Mouse (Mus musculus): ENCODE measurements around the gene Nat10.

The Nat10 gene

DNA sequence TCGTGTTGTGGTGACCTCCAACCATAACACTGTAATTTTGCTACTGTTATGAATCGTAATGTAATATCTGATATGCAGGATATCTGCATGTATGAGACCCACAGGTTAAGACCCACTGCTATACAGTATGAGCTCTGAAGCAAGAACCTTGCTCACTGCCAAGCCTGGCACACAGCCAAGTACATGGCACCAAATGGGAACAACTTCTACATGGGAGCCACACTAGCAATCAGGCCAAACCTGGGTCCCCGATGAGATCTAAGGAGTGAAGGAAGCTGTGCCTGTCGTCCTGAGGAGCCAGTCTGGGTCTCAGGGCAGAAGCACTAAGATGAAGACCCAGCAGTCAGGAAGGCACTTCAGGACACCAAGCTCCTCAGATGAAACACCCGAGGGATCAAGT lies 15.6 kb downstream of the Nat10 start:
- peak; percentile 25 for DNase-seq (ENCODE audit: low spot score)

DNA sequence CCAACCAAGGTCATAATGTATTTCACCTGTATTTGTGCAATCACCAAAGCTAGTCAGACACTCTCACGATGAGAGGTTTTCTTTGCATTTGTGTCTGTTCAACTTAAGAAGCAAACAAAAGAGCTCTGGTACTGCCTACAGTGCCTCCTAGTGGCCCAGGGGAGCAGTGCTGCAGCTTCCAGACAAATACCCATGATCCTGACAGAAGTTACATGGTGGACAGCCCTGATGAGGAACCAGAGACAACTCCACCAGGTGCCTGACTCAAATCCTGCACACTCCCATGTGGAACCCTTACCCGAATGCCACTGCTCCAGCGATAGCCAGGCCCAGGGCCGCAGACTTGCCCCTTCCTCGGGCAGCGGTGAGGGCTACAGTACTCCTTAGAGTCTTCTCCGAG lies 17.1 kb downstream of the Nat10 start:
- peak; percentile 60 for DNase-seq (ENCODE audit: low spot score)

DNA sequence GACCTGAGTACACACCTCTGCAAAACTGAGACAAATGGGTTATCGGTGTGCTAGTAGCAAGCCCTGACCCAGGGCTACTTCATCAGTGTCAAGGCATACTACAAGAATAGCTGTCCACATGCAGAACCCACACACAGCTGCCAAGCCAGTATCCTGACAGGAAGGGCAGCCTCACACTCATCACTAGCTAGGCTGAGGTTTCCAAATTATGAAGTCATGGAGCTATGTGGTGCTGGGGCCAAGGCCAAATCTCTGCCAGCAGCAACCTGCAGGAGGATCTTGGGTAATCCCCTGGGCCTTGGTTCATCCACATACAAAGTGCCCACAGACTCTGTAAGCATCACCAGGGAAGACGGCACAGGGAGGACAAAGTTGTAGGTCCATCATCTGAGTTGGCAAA lies 17.5 kb downstream of the Nat10 start:
- DNase-seq (ENCODE audit: low spot score): no peak

DNA sequence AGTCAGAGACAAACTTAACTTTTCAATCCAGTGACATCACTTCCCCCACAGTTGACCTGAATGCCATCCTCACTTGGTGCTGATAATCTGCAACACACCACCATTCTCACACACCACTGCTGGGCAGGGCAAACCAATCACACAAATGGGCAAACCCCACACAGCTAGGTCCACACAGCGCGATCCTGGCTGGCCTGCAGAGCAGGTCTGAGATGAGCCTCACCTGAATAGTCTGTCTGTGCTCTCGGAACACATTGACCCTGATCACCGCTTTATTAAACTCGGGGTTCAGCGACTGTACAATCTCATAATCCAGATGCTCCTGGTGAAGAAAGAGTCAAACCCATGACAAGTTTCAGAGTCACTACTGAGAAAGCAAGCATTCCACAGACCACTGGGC lies 18.2 kb downstream of the Nat10 start:
- no peak for DNase-seq (ENCODE audit: low spot score)

DNA sequence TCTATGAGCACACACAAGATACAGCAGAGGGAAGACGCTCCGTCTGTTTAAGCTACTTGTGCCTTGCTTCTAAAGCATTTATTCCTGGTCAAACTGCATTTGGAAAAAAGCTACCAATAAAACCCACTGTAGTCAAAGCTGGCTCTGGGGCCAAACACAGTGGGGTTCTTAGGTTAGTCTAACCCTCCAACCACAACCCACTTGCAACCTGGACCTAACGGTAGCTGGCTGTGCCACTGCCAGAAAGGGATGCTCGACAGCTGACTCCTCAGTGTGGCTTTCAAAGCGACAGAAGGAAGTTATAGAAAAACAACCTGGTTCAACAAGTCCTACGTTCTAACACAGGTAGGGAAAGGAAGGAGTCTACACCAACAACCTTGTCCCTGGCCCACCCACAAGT lies 29.6 kb downstream of the Nat10 start:
- DNase-seq (ENCODE audit: low spot score): no peak

- DNase-seq (ENCODE audit: low spot score): no peak
Observed at GRCm38 (mm10) chr2:103730999-103731398, 30.1 kb downstream of the Nat10 start.

DNA sequence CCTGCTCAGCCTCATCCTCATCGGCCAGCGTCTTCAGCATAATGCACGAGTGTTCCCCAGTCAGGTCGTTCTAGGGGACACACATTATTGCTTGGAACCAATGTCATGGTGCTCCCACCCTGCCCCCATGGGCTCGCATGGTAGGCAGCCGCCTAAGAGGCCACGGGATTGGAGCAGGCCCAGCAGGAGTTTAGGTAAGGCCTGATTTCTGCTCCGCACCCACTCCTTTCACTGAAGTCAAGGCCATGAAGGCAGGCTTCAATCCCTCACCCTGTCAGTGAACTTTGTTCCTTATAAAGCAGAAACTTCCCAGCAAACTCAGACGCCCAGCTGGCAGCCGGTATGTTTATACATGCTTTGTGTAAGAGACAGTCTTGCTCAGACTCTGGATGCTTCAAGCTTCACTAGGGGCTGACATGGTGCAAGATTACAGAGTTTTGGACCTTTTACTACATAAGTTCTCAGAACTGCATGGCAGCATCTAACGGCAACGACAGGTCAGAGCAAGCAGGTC lies 33.0 kb downstream of the Nat10 start:
- DNase-seq (ENCODE audit: low spot score): no peak

GRCm38 (mm10) chr2:103724521-103724920 lies 36.5 kb downstream of the Nat10 start:
- no peak for DNase-seq (ENCODE audit: low spot score)

GRCm38 (mm10) chr2:103719292-103719646 lies 41.8 kb downstream of the Nat10 start:
- DNase-seq (ENCODE audit: low spot score): no peak

DNA sequence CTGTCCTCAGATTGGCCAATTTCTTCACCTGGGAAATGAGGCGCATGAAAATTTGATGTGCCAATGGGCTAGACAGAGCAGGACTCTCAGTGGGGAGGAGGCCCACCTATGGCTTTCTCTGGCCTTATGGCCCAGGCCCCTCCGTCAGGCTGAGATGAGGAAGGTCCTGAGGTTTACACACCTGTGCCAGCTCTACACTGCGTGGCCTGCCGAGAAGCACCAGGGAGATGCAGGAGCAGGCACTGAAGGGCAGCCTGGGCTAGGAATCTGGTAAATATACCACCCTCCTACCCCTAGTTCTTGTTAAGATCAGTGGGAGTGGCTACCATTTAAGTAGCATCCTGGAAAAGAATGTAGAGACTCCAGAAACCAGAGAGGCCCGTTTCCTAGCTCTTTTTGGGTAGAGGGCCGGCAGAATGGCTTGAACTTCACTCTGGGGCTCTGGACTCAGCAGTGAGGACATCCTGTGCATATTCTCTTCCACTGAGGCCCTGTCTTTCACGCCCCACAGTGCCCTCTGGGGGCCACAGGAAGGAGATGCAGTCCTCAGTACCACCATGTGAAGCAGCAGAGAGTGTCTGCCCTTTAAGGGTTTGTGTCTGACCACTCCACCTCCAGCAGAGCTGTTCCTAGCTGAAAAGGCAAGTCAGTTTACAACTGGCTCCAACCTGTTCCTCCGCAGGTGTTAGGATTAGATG lies 42.3 kb downstream of the Nat10 start:
- peak; percentile 74 for DNase-seq (ENCODE audit: low spot score)

DNA sequence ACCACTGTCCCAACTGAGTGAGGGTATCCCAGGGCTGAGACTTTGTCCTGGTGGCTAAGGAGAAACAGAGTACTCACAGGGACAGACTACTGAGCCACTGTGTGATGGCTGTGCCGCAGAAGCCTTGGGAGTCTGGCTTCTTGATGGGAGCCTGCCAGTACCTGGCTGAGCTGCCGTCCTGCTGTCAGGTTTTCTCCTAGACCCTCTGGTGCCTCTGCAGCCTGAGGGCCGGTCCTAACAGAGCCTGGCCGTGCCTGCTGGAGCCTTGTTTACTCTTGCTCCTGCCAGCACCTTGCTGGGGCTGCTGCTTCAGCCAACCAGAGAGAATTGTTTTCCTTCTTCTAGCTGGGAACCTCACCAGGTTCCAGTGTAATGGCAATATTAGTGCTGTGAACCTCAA lies 46.7 kb downstream of the Nat10 start:
- DNase-seq (ENCODE audit: low spot score): no peak

DNA sequence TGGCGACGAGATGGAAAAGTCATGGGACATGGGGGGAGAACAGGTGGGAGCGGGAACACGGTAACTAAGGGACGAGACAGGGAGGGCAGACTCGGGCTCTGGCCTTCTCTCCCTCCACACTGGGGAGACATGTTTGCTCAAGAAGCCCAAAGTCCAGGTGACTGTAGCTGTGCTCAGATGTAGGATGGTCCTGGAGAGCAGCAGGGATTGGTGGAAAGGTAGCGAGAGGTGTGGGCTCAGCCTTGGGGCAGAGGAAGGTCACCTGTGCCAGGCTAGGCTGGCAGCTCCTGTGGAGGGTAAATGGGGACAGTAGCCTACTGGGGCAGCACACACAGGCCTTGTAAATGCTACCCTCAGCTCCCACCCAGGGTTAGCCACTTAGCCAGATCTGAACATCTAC lies 47.2 kb downstream of the Nat10 start:
- DNase-seq (ENCODE audit: low spot score): no peak

DNA sequence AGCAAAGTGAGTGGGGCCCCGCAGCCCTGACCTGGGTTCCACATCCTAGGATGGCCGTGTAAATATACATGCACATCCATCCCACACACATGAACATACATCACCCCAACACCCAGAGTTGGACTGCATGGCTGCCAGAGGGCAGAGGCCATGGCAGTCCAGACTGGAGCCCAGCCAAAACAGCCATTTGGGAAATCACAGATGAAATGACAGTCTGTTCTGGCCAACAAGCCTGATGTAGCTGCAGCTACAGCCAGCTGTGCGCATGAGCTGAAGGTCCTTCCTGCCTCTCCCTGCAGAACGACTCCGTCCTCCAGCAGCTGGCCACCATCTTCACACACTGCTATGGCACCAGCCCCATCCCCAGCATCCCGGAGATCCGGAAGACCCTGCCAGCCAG lies 50.2 kb downstream of the Nat10 start:
- DNase-seq (ENCODE audit: low spot score): peak; percentile 54

- DNase-seq (ENCODE audit: low spot score): no peak
Observed at GRCm38 (mm10) chr2:103707056-103707776, 53.9 kb downstream of the Nat10 start.

- peak; percentile 96 for DNase-seq (ENCODE audit: low spot score)
Observed at GRCm38 (mm10) chr2:103706226-103706625, 54.8 kb downstream of the Nat10 start.

- no peak for DNase-seq (ENCODE audit: low spot score)
Observed at GRCm38 (mm10) chr2:103705826-103706225, 55.2 kb downstream of the Nat10 start.

- DNase-seq (ENCODE audit: low spot score): no peak
Observed at GRCm38 (mm10) chr2:103703865-103704264, 57.2 kb downstream of the Nat10 start.

- DNase-seq (ENCODE audit: low spot score): no peak
Observed at GRCm38 (mm10) chr2:103703336-103703735, 57.7 kb downstream of the Nat10 start.

DNA sequence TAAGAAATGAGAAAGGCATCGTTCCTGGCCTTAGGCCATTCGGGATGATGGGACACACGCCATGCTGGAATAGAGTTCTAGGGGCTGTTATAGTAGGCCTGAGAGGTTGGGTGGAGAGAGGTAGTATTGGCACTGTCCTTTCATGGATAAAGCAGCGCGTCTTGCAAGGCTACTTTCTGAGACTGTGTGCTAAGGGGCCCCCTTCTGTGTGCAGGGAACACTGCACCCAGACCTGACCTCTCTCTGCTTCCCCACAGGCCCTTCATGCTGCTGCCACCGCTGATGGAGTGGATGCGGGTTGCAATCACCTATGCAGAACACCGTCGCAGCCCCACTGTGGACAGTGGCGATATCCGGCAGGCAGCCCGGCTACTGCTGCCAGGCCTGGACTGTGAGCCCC lies 60.6 kb downstream of the Nat10 start:
- DNase-seq (ENCODE audit: low spot score): no peak

- DNase-seq (ENCODE audit: low spot score): no peak
Observed at GRCm38 (mm10) chr2:103696177-103696576, 64.9 kb downstream of the Nat10 start.

DNA sequence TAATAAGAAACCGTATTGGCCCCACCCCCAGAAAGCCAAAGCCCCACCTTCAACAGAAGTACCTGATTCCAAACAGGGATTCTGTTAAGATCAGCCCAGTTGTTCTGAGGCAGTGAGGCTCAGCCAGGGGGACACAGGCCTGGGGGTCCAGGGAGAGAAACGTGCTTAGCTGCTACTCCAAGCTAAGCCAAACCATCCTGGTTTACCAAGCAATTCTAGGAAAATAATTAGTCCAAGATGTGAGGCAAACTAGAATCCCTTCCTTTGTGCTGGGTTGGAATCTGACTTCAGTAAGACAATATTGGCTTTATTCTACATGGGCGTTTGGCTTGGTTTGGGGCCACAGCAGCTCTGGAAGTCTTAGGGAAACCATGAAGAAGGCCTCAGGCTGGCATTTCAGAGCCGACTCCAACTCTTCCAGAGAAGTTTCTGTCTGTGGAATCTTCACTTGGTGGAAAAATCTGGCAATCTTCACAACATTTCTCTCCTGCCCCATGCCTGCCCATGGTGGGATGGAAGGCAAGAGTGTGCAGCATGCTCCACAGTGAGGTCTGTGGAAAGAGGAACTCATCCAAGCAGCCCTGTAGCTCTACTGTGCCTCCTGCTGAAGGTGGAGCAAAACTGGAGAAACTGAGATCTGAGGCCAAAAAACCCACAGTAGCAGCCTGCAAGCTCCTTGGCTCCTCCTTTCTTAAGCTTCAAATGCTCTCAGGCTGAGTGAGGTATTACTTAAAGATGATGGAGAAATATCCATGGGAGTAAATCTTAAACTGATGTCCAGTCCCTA lies 66.1 kb downstream of the Nat10 start:
- DNase-seq (ENCODE audit: low spot score): no peak

- no peak for DNase-seq (ENCODE audit: low spot score)
Observed at GRCm38 (mm10) chr2:103692810-103693209, 68.3 kb downstream of the Nat10 start.

DNA sequence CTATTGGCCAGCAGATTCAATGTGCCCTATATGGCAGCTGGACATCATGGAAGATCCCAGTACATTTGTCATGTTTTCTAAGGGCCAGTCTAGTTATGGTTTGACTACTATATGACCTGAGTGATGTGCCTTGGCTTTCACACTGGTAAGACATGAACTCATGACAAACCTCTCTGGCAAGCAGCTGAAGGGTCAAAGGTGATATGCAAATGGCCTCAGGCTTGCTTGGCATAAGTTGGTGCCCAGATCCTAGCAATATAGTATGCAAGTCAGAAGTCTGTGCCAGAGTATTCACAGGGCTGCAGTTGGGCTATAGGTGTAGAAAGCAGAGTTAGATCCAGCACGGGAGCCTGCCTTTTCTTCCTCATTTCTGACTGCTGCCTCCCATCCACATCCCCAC lies 69.8 kb downstream of the Nat10 start:
- no peak for DNase-seq (ENCODE audit: low spot score)

Data from MN1 (cell line).